Mouse (Mus musculus) hematopoietic stem cell, adult 5-6 weeks (primary cell): ENCODE measurements around the gene Papolb. TPM values are rescaled to one million over a fixed set of nuclear protein-coding genes. Genes with fewer than 3 reads are reported as not detected.

Source experiments
- ATAC-seq, 2 experiments: fragments of 125-278 bp in 1 of 2; replicated peaks in 1 of 2; 2 replicates each; pipeline ENCODE4 v1.8.0; 2016 to 2017; ENCODE audit warnings: inconsistent platforms in 2 of 2, mild to moderate bottlenecking in 2 of 2, moderate number of reproducible peaks in 2 of 2, low read depth in 1 of 2, moderate TSS enrichment in 1 of 2; ENCODE audit not compliant: low FRiP score in 2 of 2, poor library complexity in 2 of 2, severe bottlenecking in 2 of 2, insufficient read depth in 1 of 2, low TSS enrichment in 1 of 2
- total RNA-seq: library from RNA; stranded (forward); fragments of 172-1452, 232-1000 nt; gene quantifications from 2 replicates; pipeline ENCODE4 v1.2.3, GENCODE M21; 2017

Gene Papolb
- total RNA-seq, result not detected in 2 replicates

- no peak for ATAC-seq
These were observed at the start of gene Papolb for GRCm38 (mm10) chr5:142529915-142530314. Gene Papolb (minus strand): TSS chr5:142530076.

GRCm38 (mm10) chr5:142578192-142578591, 48.3 kb upstream of the Papolb start:
- no peak for ATAC-seq

GRCm38 (mm10) chr5:142576832-142577231, 47.0 kb upstream of the Papolb start:
- ATAC-seq, result no peak

GRCm38 (mm10) chr5:142574323-142575057, 44.6 kb upstream of the Papolb start:
- ATAC-seq, result no peak

GRCm38 (mm10) chr5:142564606-142565005, 34.7 kb upstream of the Papolb start:
- ATAC-seq, result no peak

- no peak for ATAC-seq
These were observed 30.4 kb upstream of the Papolb start for GRCm38 (mm10) chr5:142560261-142560660.

GRCm38 (mm10) chr5:142557397-142558067, 27.7 kb upstream of the Papolb start:
- no peak for ATAC-seq

- no peak for ATAC-seq
These were observed 26.8 kb upstream of the Papolb start for GRCm38 (mm10) chr5:142556721-142557120.

GRCm38 (mm10) chr5:142555866-142556265, 26.0 kb upstream of the Papolb start:
- ATAC-seq, result no peak

- ATAC-seq, result peak; percentile 91 to 93
These were observed 21.1 kb upstream of the Papolb start, which contains the start of gene Radil for GRCm38 (mm10) chr5:142550706-142551652. Gene Radil (minus strand): TSS chr5:142551098.

GRCm38 (mm10) chr5:142549961-142550705, 20.3 kb upstream of the Papolb start:
- no peak for ATAC-seq

GRCm38 (mm10) chr5:142549441-142549840, 19.6 kb upstream of the Papolb start:
- no peak for ATAC-seq

GRCm38 (mm10) chr5:142547066-142547465, 17.2 kb upstream of the Papolb start:
- ATAC-seq, result no peak

- no peak for ATAC-seq
These were observed 16.5 kb upstream of the Papolb start for GRCm38 (mm10) chr5:142546344-142546743.

- no peak for ATAC-seq
These were observed 15.3 kb upstream of the Papolb start for GRCm38 (mm10) chr5:142545014-142545795.

GRCm38 (mm10) chr5:142537286-142537685, 7.4 kb upstream of the Papolb start:
- no peak for ATAC-seq
